Mouse (Mus musculus): ENCODE results near the gene Rnaset2a.
"Not testable (repeated sequence)": the region's sequence is repeated elsewhere in the genome, so short reads cannot be mapped to it uniquely, and the experiment has no call there.

- not testable (repeated sequence) for TF ChIP-seq POLR2A (IDR thresholded peaks at IDR 0.05; ENCODE audit: borderline replicate concordance, control insufficient read depth, low read depth, low read length); CTCF (IDR thresholded peaks at IDR 0.05; ENCODE audit: control insufficient read depth, insufficient read depth, low read length)
Measured at GRCm38 (mm10) chr17:8165977-8166376, 18.1 kb upstream of the Rnaset2a start.

Measured in bone marrow, adult 2 months (tissue).